Mouse (Mus musculus) brain, embryonic 14.5 days (tissue): ENCODE results near the gene Snai1.

Experiments used
- CTCF ChIP-seq: fragments of 200-500 bp; IDR thresholded peaks from 2 replicates; pipeline ENCODE4 v1.5.1; 2012; ENCODE audit warnings: inconsistent platforms, mild to moderate bottlenecking, moderate library complexity, borderline replicate concordance; ENCODE audit not compliant: insufficient read depth, insufficient read length; ENCODE audit errors: extremely low read depth
- POLR2A ChIP-seq: fragments of 200-500 bp; IDR thresholded peaks from 2 replicates; pipeline ENCODE4 v1.6.1; 2012; ENCODE audit warnings: mild to moderate bottlenecking, inconsistent platforms, borderline replicate concordance; ENCODE audit not compliant: poor library complexity, insufficient read depth, insufficient read length, severe bottlenecking; ENCODE audit errors: extremely low read depth

GRCm38 (mm10) chr2:167536320-167536945, 1.6 kb upstream of the Snai1 start:
- TF ChIP-seq POLR2A (no peak), CTCF (no peak)
